Mouse (Mus musculus) NIH3T3 (cell line): ENCODE results near the gene Lamp1.

Experiments
- DNase-seq: peaks from one replicate; pipeline ENCODE4 v3.0.0-alpha.2; 2012; ENCODE audit warnings: low read depth

The Lamp1 gene

DNA sequence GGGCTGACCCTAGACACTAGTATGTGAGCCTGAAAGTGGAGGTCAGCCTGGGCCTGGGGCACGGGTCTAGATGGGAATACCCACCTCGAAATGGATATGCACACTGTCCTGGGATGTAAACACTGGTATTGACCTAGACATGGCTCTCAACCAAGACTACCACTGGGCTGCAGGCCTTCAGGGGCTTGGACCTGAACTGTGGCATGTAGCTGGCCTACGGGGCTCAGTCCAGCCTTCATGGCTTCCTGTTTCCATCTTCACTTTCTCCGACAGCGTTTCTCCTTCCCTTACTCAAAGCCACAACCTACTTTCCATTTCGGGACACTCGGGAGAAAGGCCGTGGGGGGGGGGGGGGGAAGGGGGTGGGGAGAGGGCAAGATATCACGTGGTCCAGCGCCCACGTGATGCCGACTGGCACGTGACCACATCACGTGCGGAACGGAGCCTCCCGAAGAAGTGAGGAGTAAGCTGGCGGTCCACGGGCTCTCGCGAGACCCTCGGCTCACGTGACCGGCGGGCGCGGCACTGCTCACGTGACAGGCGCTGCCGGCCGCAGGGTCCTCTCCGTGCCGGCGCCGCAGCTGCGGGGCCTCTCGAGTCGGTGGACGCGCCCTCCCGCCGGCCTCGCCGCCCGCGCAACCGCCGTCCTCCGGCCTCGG, at the start of gene Lamp1:
Gene Lamp1 (plus strand): TSS at position 444 of the 659 bp plus-strand sequence.
- DNase-seq = peak; percentile 100

DNA sequence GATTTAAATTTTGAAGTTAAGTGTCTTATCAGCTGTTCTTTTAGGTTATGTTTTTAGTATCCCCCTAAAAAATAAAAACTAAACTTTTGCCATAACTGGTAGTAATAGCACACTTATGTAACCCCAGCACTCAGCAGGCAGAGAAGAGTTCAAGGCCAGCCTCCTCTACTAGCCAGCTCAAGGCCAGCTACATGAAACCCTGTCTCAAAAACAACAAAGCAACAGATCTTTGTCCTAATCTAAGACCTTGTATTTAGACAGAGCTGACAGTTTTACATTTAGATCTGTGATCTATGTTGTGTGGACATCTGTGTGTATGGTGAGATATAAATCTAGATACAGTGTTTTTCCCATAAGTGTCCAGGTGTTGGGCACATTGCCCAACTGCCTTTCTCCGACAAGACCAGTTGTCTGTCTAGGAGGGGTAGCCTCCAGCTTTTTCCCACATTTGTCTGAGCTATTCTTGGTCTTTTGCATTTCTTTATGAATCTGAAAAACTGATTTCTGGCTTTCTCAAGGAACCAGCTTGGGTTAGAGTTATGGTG, 49.5 kb upstream of the Lamp1 start:
- DNase-seq = no peak

- DNase-seq = no peak
Measured at GRCm38 (mm10) chr8:13111917-13112316, 47.0 kb upstream of the Lamp1 start.

- no peak for DNase-seq
Measured at GRCm38 (mm10) chr8:13113232-13113631, 45.7 kb upstream of the Lamp1 start.

- no peak for DNase-seq
Measured at GRCm38 (mm10) chr8:13117096-13117495, 41.9 kb upstream of the Lamp1 start.

- DNase-seq = no peak
Measured at GRCm38 (mm10) chr8:13118516-13118915, 40.4 kb upstream of the Lamp1 start.

GRCm38 (mm10) chr8:13120882-13121665, 37.9 kb upstream of the Lamp1 start:
- DNase-seq = no peak

DNA sequence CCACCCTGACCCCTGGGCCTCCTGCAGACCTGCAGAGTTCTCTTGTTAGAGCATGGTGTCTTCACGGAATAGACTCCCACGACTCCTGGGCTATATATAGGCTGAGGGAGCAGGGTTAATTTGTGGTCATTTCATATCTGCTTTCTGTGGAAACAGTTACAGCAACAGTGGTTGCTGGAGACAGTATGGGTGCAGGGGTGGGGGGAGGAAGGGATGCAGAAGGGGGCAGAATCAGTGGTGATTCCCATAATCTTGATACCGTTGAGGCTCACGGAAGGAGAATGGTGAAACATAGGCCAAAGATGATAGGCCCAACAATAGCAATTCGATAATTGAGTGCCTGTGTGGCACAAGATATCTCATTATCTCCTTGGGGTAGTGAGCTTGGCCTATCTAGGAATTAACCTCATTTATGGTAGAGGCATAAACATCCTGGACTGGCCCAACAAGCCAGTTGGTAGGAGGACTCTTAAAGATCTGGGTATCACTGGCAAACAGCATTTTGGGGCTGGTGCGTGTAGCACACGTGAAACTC, 36.0 kb upstream of the Lamp1 start:
- DNase-seq = no peak

DNA sequence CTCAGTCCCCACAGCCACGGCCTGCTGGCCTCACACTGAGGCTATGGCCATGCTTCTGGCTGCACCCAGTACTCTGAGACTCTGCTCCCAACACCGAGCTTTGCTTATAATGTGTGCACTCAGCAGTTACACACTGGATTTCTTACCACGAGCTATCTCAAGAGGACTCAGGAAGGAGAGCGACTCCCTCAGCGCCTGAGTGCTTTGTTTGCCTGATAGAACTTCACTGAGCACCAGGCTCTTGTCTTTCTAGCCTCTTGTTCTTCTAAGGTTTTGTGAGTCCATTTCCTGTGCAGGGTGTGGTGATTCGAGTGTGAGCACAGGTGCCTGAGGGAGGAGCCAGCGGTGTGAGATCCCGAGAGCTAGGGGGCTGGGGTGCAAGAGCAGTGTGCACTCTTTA, 34.1 kb upstream of the Lamp1 start:
- no peak for DNase-seq

DNA sequence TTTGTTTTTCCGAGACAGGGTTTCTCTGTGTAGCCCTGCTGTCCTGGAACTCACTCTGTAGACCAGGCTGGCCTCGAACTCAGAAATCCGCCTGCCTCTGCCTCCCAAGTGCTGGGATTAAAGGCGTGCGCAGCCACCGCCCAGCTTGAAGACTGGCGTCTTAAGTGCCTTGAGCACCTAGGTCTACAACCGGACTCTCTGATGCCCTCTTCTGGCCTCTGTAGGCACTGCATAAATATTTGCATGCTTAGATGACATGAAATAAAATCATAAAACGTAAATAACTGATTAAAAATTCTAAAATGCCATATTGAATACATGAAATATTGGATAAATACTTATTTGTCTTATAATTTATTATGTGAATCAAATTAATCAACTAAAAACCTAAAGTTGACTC, 26.7 kb upstream of the Lamp1 start:
- DNase-seq = peak; percentile 84

DNA sequence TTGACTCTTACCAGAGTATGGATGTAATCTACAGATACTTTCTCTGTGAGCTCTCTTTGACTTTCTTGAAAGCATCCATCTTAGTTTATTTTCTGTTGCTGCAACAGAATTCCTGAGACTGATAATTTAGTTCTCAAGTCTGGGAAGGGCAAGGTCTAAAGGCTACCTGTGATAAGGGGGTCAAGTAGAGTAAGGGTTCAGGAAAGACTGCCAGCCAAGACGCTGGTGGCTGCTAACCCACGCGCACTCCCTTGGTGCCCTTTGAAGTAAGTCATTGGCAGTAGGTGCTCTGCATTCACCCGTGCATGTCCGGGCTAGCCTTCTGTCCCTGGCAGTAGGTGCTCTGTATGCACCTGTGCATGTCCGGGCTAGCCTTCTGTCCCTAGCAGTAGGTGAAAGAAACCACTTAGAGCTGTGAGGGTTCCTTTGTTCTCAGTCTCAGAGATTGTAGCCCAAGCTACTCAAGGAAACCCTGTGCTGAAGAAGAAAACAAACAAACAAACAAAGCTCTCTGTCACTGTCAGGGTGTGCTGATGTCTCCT, 19.2 kb upstream of the Lamp1 start:
- DNase-seq = no peak

GRCm38 (mm10) chr8:13141681-13142080, 17.3 kb upstream of the Lamp1 start:
- DNase-seq = no peak

GRCm38 (mm10) chr8:13148476-13148875, 10.5 kb upstream of the Lamp1 start:
- DNase-seq = peak; percentile 64

DNA sequence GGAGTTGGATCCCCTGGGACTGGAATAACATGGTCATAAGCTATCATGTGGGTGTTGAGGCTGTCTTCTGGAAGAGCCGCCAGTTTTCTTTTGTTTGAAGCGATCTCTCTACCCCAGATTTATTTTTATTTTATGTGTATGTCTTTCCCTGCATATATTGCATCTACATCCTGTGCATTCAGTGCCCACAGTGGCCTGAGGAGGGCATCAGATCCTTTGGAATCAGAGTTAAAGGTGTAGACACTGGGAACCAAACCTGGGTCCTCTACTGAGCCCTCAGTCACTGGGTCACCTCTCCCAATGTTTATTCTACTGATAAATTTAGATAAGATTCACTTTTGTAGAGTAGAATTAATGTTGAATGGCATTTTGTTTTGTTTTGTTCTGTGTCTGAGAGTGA, 9.7 kb upstream of the Lamp1 start:
- no peak for DNase-seq

GRCm38 (mm10) chr8:13149866-13150265, 9.1 kb upstream of the Lamp1 start:
- no peak for DNase-seq

DNA sequence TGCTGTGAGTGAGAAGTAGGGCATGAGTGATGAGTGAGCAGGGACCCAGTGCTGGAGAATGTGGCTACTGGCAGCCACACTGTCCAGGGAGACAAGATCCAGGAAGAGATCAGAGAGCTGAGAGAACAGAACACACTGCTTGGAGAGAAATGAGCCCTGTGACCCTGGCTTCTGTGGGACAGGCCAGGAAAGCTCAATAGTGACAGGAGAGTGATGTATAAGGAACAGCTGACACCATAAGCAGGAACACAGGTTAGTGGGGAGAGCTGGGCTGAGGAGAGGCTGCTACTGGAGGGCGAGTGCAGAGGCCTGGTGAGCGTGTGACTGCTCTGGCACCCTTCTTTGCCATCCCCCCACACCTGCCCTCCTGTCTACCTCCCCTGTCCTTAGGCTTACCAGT, 8.0 kb upstream of the Lamp1 start:
- no peak for DNase-seq

- no peak for DNase-seq
Measured at GRCm38 (mm10) chr8:13154099-13154498, 4.9 kb upstream of the Lamp1 start.

DNA sequence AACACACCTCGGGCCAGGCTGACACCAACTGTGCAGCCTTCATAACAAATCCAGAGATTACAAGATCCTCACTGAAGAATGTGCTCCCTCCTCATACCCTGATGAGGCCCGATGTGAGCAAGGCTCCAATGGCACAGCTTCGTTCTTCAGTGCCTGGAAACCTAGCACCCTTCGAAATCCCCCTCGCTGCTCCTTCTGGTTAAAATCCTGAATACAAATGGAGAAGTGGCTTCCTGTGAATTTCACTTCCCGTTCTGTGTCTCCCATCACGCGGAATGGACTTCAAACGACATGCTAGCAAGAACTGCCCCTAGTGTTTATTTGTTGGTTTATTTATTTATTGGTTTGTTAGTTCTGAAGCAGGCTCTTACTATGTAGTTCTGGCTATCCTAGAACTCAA, 3.6 kb upstream of the Lamp1 start:
- no peak for DNase-seq

- DNase-seq = no peak
Measured at GRCm38 (mm10) chr8:13156327-13157097, 2.4 kb upstream of the Lamp1 start.

GRCm38 (mm10) chr8:13159377-13159881, 468 bp downstream of the Lamp1 start:
- peak; percentile 16 for DNase-seq

- no peak for DNase-seq
Measured at GRCm38 (mm10) chr8:13160691-13161090, 1.7 kb downstream of the Lamp1 start.

DNA sequence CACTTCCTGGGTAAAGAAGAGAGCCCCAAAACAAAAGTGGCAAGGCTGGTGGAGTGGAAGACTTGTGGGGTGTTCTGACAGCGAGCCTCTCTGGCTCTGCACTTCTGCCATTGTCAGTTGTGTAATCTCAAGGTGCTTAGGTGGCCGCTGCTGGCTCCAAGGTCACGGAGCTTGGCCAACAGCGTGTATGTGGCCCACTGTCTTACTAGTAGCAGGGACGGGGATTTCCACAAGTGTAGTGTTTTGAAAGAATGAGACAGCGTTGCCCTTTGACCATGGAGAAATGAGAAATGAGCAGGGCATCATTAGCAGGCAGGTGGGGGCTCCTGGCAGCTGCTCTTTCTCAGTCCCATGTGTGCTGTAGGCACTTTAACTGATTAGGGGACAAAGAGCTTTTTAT, 3.1 kb downstream of the Lamp1 start:
- DNase-seq = no peak
